In the genomic region with DNA sequence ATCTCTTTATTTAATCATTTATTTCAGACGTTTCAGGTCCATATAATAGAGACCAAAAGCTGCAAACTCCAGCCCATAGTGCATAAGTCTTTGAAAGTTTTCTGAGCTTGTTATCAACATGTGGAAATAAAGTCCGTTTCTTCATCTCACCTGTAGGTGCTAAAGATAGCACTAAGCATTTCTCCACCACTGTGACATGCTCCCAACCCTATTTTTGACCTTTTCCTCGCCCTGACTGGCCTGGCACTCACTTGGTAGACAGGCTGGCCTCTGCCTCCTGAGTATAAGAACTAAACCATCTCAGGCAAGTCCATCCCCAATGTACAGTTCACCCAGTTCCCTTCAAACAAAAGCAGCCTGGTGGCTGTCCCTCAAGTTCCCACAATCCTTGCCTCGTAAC, we compare ENCODE assay signal across 18 mouse cellular contexts.
"Had no signal": no experiment of that assay in that cellular context is flagged by ENCODE, and none has a peak within 500 bp of the region (broad histone marks: within the 10 kb centered on the region; RNA-seq: fewer than 3 reads in every experiment).

No protein-coding gene starts in this region.

- H3K9ac ChIP-seq: lung, embryonic 14.5 days; midbrain, embryonic 13.5 days; neural tube, embryonic 13.5 days; neural tube, embryonic 15.5 days had no signal

- H3K4me3 ChIP-seq: midbrain, embryonic 10.5 days; midbrain, embryonic 13.5 days; myocyte; neural tube, embryonic 13.5 days; neural tube, embryonic 15.5 days had no signal

- DNase-seq: lung, adult 18-20 months; lung, embryonic 14.5 days; lung, postnatal 10 days; lung, postnatal 4 days; retina, postnatal 1 day; right cerebral cortex, adult 18-20 months; right cerebral cortex, postnatal 25 days; right cerebral cortex, postnatal 4 days; spleen, adult 18-20 months; thymus, adult 18-20 months; thymus, postnatal 14 days; thymus, postnatal 36 days had no signal

- H3K9me3 ChIP-seq: midbrain, embryonic 10.5 days; midbrain, embryonic 13.5 days; neural tube, embryonic 13.5 days; neural tube, embryonic 15.5 days had no signal

- H3K27ac ChIP-seq: midbrain, embryonic 10.5 days; midbrain, embryonic 13.5 days; neural tube, embryonic 13.5 days; neural tube, embryonic 15.5 days had no signal

- H3K36me3 ChIP-seq: midbrain, embryonic 10.5 days; midbrain, embryonic 13.5 days; neural tube, embryonic 13.5 days; neural tube, embryonic 15.5 days had no signal

- H3K4me2 ChIP-seq: lung, embryonic 14.5 days; midbrain, embryonic 13.5 days; neural tube, embryonic 13.5 days; neural tube, embryonic 15.5 days had no signal

- H3K27me3 ChIP-seq: midbrain, embryonic 13.5 days; neural tube, embryonic 13.5 days; neural tube, embryonic 15.5 days had no signal

- ATAC-seq: midbrain, embryonic 13.5 days; midbrain, embryonic 16.5 days had no signal

- H3K4me1 ChIP-seq: midbrain, embryonic 10.5 days; midbrain, embryonic 13.5 days; neural tube, embryonic 13.5 days; neural tube, embryonic 15.5 days had no signal
